Mouse (Mus musculus) adrenal gland, postnatal 25 days (tissue): ENCODE results near the gene Selenok. TPM values are rescaled to one million over a fixed set of nuclear protein-coding genes. Genes with fewer than 3 reads are reported as not detected.

Experiments used
- DNase-seq: peaks from one replicate; pipeline ENCODE4 v3.0.0; 2021; ENCODE audit warnings: mixed read lengths
- total RNA-seq: library from RNA; stranded (reverse); gene quantifications from 2 replicates; pipeline ENCODE4 v1.2.3, GENCODE M21; 2021

Selenok gene
- total RNA-seq, 1 experiment from 2014 or later, result 108 TPM

GRCm38 (mm10) chr14:29996000-29996751 is 28.1 kb downstream of the Selenok start:
- no peak for DNase-seq

GRCm38 (mm10) chr14:29997345-29997744 is 29.2 kb downstream of the Selenok start:
- DNase-seq, result no peak

- no peak for DNase-seq
These were observed 30.8 kb downstream of the Selenok start for GRCm38 (mm10) chr14:29998747-29999474.

- DNase-seq, result no peak
These were observed 31.3 kb downstream of the Selenok start for GRCm38 (mm10) chr14:29999475-29999811.

- peak; percentile 78 for DNase-seq
These were observed 40.8 kb downstream of the Selenok start, which contains the start of the genes Il17rb and Chdh for GRCm38 (mm10) chr14:30008733-30009575. TSS of gene Il17rb (minus strand) at chr14:30008896. TSS of gene Chdh (plus strand) at chr14:30009023.

GRCm38 (mm10) chr14:30009864-30010560 is 41.9 kb downstream of the Selenok start:
- peak; percentile 44 for DNase-seq

GRCm38 (mm10) chr14:30011886-30012560 is 43.9 kb downstream of the Selenok start:
- DNase-seq, result peak; percentile 27

- no peak for DNase-seq
These were observed 46.4 kb downstream of the Selenok start for GRCm38 (mm10) chr14:30014487-30014886.

- DNase-seq, result no peak
These were observed 46.9 kb downstream of the Selenok start for GRCm38 (mm10) chr14:30015008-30015407.

GRCm38 (mm10) chr14:30016666-30017065 is 48.6 kb downstream of the Selenok start:
- DNase-seq, result no peak

- no peak for DNase-seq
These were observed 49.8 kb downstream of the Selenok start for GRCm38 (mm10) chr14:30017794-30018462.

GRCm38 (mm10) chr14:30018463-30018801 is 50.3 kb downstream of the Selenok start:
- no peak for DNase-seq

- no peak for DNase-seq
These were observed 50.7 kb downstream of the Selenok start for GRCm38 (mm10) chr14:30018846-30019245.

GRCm38 (mm10) chr14:30019375-30019774 is 51.3 kb downstream of the Selenok start:
- no peak for DNase-seq

GRCm38 (mm10) chr14:30019792-30020575 is 51.9 kb downstream of the Selenok start:
- DNase-seq, result no peak

- no peak for DNase-seq
These were observed 54.4 kb downstream of the Selenok start for GRCm38 (mm10) chr14:30022471-30022870.

GRCm38 (mm10) chr14:30024387-30024786 is 56.3 kb downstream of the Selenok start:
- no peak for DNase-seq
